Mouse (Mus musculus): ENCODE data around the gene Plxnd1. TPM values are rescaled to one million over a fixed set of nuclear protein-coding genes. Genes with fewer than 3 reads are reported as not detected.

Plxnd1 gene
- polyA plus RNA-seq, 1 experiment from 2014 or later = 17.5 TPM

- peaks cover 34% of the 10 kb centered on the region for H3K27me3 ChIP-seq (ENCODE audit: control insufficient read depth, insufficient read depth, low read length)
- DNase-seq (ENCODE audit: low spot score, missing footprints) = no peak
- 81% methylated on average over 5 of the region's 5 CpGs for WGBS
These were observed 5.8 kb downstream of the Plxnd1 start for GRCm38 (mm10) chr6:115989032-115989431.

DNA sequence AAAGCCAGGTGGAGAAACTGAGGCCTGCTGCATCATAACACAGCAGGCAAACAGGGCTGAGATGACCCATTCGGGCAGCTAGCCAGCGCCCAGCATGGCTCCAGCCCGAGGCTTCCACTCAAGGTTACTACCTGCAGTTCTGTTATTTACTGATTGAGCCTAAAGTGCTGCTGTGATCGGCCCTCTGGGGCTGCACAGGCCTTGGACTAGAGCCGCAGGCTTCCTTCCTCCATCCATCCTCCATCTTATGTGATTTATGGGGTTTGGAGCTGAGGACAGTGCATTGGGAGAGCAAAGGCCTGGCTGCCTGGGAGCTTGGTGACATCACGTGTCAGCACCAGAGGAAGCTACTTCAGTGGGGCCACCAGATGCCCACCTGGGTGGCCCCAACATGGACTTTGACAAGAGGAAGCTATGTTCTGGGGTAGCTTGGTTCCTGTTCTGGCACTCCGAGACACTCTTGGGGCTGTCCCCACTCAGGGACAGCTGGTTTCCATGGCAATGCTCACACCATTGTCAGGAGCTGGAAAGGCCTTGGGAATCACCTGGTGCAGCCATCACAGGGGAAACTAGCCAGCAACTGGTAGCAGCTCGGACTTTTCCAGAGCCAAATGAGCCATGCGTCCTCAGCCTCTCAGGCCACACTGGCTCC lies 7.6 kb downstream of the Plxnd1 start:
- 65% methylated on average over 9 of the region's 9 CpGs for WGBS
- H3K9me3 ChIP-seq (ENCODE audit: control insufficient read depth, low read length) = no peaks in the 10 kb centered on the region
- no peak for DNase-seq (ENCODE audit: low spot score, missing footprints)
- no peak overlapping the region for H3K9ac ChIP-seq (ENCODE audit: low read length)
- peaks cover 8% of the 10 kb centered on the region; the same call in 1 of the 2 replicates for H3K4me1 ChIP-seq (ENCODE audit: control insufficient read depth, insufficient read depth, low read length)
- H3K27ac ChIP-seq (ENCODE audit: low read depth, low read length) = no peak overlapping the region
- no peak overlapping the region for H3K4me2 ChIP-seq
- no peaks in the 10 kb centered on the region for H3K36me3 ChIP-seq (ENCODE audit: control insufficient read depth, insufficient read depth, low read length)
- ATAC-seq (ENCODE audit: low FRiP score) = no peak
- H3K27me3 ChIP-seq (ENCODE audit: control insufficient read depth, insufficient read depth, low read length) = peaks cover 16% of the 10 kb centered on the region
- H3K4me3 ChIP-seq (ENCODE audit: low read depth, low read length) = no peak overlapping the region

More at GRCm38 (mm10) chr6:115989032-115989431, 5.8 kb downstream of the Plxnd1 start:
- Histone ChIP-seq H3K27ac (ENCODE audit: low read depth, low read length) (no peak overlapping the region), H3K9ac (ENCODE audit: low read length) (no peak overlapping the region), H3K4me2 (no peak overlapping the region), H3K4me1 (ENCODE audit: control insufficient read depth, insufficient read depth, low read length) (peaks cover 14% of the 10 kb centered on the region), H3K36me3 (ENCODE audit: control insufficient read depth, insufficient read depth, low read length) (no peaks in the 10 kb centered on the region), H3K9me3 (ENCODE audit: control insufficient read depth, low read length) (no peaks in the 10 kb centered on the region), H3K4me3 (ENCODE audit: low read depth, low read length) (no peak overlapping the region)
- ATAC-seq (ENCODE audit: low FRiP score) = no peak

GRCm38 (mm10) chr6:115986472-115987095 lies 8.2 kb downstream of the Plxnd1 start:
- H3K36me3 ChIP-seq (ENCODE audit: control insufficient read depth, insufficient read depth, low read length) = no peaks in the 10 kb centered on the region
- ATAC-seq (ENCODE audit: low FRiP score) (no peak), DNase-seq (ENCODE audit: low spot score, missing footprints) (no peak)
- peaks cover 9% of the 10 kb centered on the region for H3K27me3 ChIP-seq (ENCODE audit: control insufficient read depth, insufficient read depth, low read length)
- H3K4me2 ChIP-seq = no peak overlapping the region
- WGBS = 49% methylated on average over 12 of the region's 12 CpGs
- H3K27ac ChIP-seq (ENCODE audit: low read depth, low read length) = no peak overlapping the region
- no peak overlapping the region for H3K4me3 ChIP-seq (ENCODE audit: low read depth, low read length)
- no peak overlapping the region for H3K9ac ChIP-seq (ENCODE audit: low read length)
- H3K4me1 ChIP-seq (ENCODE audit: control insufficient read depth, insufficient read depth, low read length) = peaks cover 6% of the 10 kb centered on the region; the same call in 1 of the 2 replicates
- H3K9me3 ChIP-seq (ENCODE audit: control insufficient read depth, low read length) = no peaks in the 10 kb centered on the region

GRCm38 (mm10) chr6:115985622-115986021 lies 9.2 kb downstream of the Plxnd1 start:
- H3K4me3 ChIP-seq (ENCODE audit: low read depth, low read length) = no peak overlapping the region
- no peaks in the 10 kb centered on the region for H3K36me3 ChIP-seq (ENCODE audit: control insufficient read depth, insufficient read depth, low read length)
- no peak for DNase-seq (ENCODE audit: low spot score, missing footprints)
- H3K27me3 ChIP-seq (ENCODE audit: control insufficient read depth, insufficient read depth, low read length) = 0 out of 2 replicates have a peak, but pooled peaks cover under 1% of the 10 kb centered on the region
- no peaks in the 10 kb centered on the region for H3K9me3 ChIP-seq (ENCODE audit: control insufficient read depth, low read length)
- 70% methylated on average over 9 of the region's 9 CpGs for WGBS
- H3K4me1 ChIP-seq (ENCODE audit: control insufficient read depth, insufficient read depth, low read length) = peaks cover 2% of the 10 kb centered on the region; the same call in 1 of the 2 replicates
- H3K9ac ChIP-seq (ENCODE audit: low read length) = no peak overlapping the region
- H3K27ac ChIP-seq (ENCODE audit: low read depth, low read length) = no peak overlapping the region
- no peak overlapping the region for H3K4me2 ChIP-seq
- no peak for ATAC-seq (ENCODE audit: low FRiP score)

- Histone ChIP-seq H3K9me3 (ENCODE audit: control insufficient read depth, low read length) (no peaks in the 10 kb centered on the region), H3K4me2 (no peak overlapping the region), H3K27ac (ENCODE audit: low read depth, low read length) (no peak overlapping the region), H3K27me3 (ENCODE audit: control insufficient read depth, insufficient read depth, low read length) (no peaks in the 10 kb centered on the region), H3K9ac (ENCODE audit: low read length) (no peak overlapping the region), H3K36me3 (ENCODE audit: control insufficient read depth, insufficient read depth, low read length) (no peaks in the 10 kb centered on the region), H3K4me1 (ENCODE audit: control insufficient read depth, insufficient read depth, low read length) (peaks cover 5% of the 10 kb centered on the region; the same call in 1 of the 2 replicates), H3K4me3 (ENCODE audit: low read depth, low read length) (no peak overlapping the region)
- ATAC-seq (ENCODE audit: low FRiP score) (no peak), DNase-seq (ENCODE audit: low spot score, missing footprints) (no peak)
- 72% methylated on average over 7 of the region's 7 CpGs for WGBS
These were observed 10.2 kb downstream of the Plxnd1 start for GRCm38 (mm10) chr6:115984580-115984979.

DNA sequence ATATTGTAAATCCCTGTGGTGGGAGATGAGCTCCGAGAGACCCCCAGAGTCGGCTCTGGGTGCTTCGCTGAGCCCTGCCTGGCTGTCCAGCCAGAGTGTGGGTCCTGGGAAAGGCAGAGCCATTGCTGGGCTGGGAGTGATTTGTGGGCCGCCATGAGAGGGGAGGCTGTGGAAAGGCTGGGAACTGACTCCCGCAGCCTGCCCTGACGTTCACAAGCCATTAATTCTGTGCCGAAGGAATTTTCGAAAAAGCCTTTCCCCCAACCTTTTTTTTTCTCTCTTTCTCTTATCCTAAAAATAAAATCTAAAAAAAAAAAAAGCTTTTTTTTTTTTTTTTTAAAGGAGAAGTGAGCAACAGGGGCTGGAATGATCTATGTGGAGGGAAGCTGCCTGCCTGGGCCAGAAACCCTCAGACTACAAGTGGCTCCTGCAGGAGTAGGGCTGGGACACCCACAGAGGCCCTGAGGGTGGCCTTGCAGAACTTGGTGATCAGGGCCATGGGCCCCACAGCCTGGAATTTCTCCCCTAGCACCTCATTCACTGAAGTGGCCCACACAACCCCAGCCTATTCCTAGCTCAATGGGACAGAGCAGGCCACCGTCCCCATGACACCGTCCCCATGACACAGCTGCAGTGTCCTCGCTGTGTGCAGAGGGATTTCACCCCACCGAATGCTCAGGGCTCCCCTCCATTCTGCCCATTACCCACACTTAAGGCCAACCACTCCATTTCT lies 11.3 kb downstream of the Plxnd1 start:
- no peak overlapping the region for H3K27ac ChIP-seq (ENCODE audit: low read depth, low read length)
- peaks cover 5% of the 10 kb centered on the region; the same call in 1 of the 2 replicates for H3K4me1 ChIP-seq (ENCODE audit: control insufficient read depth, insufficient read depth, low read length)
- H3K4me3 ChIP-seq (ENCODE audit: low read depth, low read length) = no peak overlapping the region
- ATAC-seq (ENCODE audit: low FRiP score) = no peak
- H3K9ac ChIP-seq (ENCODE audit: low read length) = no peak overlapping the region
- WGBS = 74% methylated on average over 12 of the region's 12 CpGs
- no peak overlapping the region for H3K4me2 ChIP-seq
- H3K36me3 ChIP-seq (ENCODE audit: control insufficient read depth, insufficient read depth, low read length) = no peaks in the 10 kb centered on the region
- H3K27me3 ChIP-seq (ENCODE audit: control insufficient read depth, insufficient read depth, low read length) = no peaks in the 10 kb centered on the region
- no peak for DNase-seq (ENCODE audit: low spot score, missing footprints)
- H3K9me3 ChIP-seq (ENCODE audit: control insufficient read depth, low read length) = no peaks in the 10 kb centered on the region

DNA sequence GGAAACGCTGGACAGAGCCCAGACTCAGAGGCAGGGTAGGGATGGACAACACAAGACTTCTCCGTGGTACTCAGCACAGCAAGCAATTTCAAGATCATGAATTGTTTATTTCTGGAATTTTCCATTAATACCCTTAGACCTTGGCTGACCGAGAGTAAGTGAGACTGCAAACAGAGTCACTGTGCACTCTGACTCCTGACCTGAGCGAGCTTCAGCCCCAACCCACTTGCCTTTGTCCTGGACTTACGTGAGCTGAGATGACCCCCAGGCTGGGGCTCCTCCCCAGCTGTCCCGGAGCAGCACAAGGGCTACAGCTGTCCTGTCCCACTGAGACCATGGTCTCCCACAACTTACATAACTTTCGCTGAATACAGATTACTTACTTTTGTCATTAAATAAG lies 11.9 kb downstream of the Plxnd1 start:
- H3K4me1 ChIP-seq (ENCODE audit: control insufficient read depth, insufficient read depth, low read length) = peaks cover 5% of the 10 kb centered on the region; the same call in 1 of the 2 replicates
- no peaks in the 10 kb centered on the region for H3K27me3 ChIP-seq (ENCODE audit: control insufficient read depth, insufficient read depth, low read length)
- H3K9me3 ChIP-seq (ENCODE audit: control insufficient read depth, low read length) = no peaks in the 10 kb centered on the region
- no peak overlapping the region for H3K4me3 ChIP-seq (ENCODE audit: low read depth, low read length)
- WGBS = 58% methylated on average over 7 of the region's 7 CpGs
- H3K4me2 ChIP-seq = no peak overlapping the region
- H3K36me3 ChIP-seq (ENCODE audit: control insufficient read depth, insufficient read depth, low read length) = no peaks in the 10 kb centered on the region
- no peak overlapping the region for H3K9ac ChIP-seq (ENCODE audit: low read length)
- ATAC-seq (ENCODE audit: low FRiP score) = no peak
- no peak for DNase-seq (ENCODE audit: low spot score, missing footprints)
- no peak overlapping the region for H3K27ac ChIP-seq (ENCODE audit: low read depth, low read length)

DNA sequence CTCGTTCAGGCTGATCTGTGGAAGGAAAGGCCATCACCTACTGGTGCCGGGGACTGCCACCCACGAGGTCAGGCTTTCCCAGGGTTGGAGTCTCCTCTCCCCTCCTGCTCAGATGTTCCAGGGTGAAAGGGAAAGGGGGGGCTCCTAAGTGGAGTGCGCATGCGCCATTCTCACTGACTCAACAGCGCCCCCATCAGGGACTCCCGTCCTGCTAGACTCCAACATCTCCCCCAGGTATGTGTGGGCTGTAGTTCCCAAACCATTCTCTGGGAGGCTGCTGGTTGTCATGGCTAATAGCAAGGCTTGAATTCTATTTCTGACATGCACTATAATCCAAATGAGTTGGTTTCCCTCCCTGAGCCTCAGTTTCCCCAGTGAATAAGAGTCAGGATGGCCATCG lies 16.2 kb downstream of the Plxnd1 start:
- 63% methylated on average over 8 of the region's 8 CpGs for WGBS

DNA sequence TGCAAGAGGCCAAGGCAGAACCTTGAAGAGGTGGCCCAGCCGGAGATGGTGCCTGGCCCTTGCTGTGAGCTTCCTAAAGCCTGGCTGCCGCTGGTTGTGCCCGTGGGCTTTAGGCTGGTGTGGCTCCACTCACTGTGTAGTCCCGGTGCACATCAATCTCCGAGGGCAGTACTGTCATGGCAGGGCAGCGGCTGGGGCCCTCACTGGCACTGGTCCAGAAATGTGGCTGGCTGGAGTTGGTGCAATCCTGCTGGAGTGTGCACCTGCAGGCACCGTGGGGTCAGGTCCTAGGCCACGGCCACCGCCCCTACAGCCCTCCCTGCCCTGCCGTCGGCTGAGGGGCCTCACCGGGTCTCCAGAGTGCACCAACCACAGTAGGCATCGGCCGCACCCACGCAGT lies 17.0 kb downstream of the Plxnd1 start:
- H3K4me2 ChIP-seq = no peak overlapping the region
- no peaks in the 10 kb centered on the region for H3K9me3 ChIP-seq (ENCODE audit: control insufficient read depth, low read length)
- no peaks in the 10 kb centered on the region for H3K27me3 ChIP-seq (ENCODE audit: control insufficient read depth, insufficient read depth, low read length)
- 90% methylated on average over 15 of the region's 15 CpGs for WGBS
- ATAC-seq (ENCODE audit: low FRiP score) (no peak), DNase-seq (ENCODE audit: low spot score, missing footprints) (no peak)
- H3K4me3 ChIP-seq (ENCODE audit: low read depth, low read length) = no peak overlapping the region
- no peak overlapping the region for H3K9ac ChIP-seq (ENCODE audit: low read length)
- no peak overlapping the region for H3K27ac ChIP-seq (ENCODE audit: low read depth, low read length)
- 0 out of 2 replicates have a peak, but pooled peaks cover 3% of the 10 kb centered on the region for H3K4me1 ChIP-seq (ENCODE audit: control insufficient read depth, insufficient read depth, low read length)
- H3K36me3 ChIP-seq (ENCODE audit: control insufficient read depth, insufficient read depth, low read length) = no peaks in the 10 kb centered on the region

More for the DNA sequence above, 16.2 kb downstream of the Plxnd1 start:
- Histone ChIP-seq H3K4me1 (ENCODE audit: control insufficient read depth, insufficient read depth, low read length) (0 out of 2 replicates have a peak, but pooled peaks cover 3% of the 10 kb centered on the region), H3K4me3 (ENCODE audit: low read depth, low read length) (no peak overlapping the region), H3K36me3 (ENCODE audit: control insufficient read depth, insufficient read depth, low read length) (no peaks in the 10 kb centered on the region), H3K9ac (ENCODE audit: low read length) (no peak overlapping the region), H3K27ac (ENCODE audit: low read depth, low read length) (no peak overlapping the region), H3K9me3 (ENCODE audit: control insufficient read depth, low read length) (no peaks in the 10 kb centered on the region), H3K27me3 (ENCODE audit: control insufficient read depth, insufficient read depth, low read length) (no peaks in the 10 kb centered on the region), H3K4me2 (no peak overlapping the region)
- DNase-seq (ENCODE audit: low spot score, missing footprints) (no peak), ATAC-seq (ENCODE audit: low FRiP score) (no peak)
